Mouse (Mus musculus) cerebellum, adult 8-10 months (tissue): Measurements from ENCODE around the gene Slc6a5.

Experiments
- DNase-seq: peaks from one replicate; pipeline ENCODE4 v3.0.0; 2022

Slc6a5 gene

GRCm38 (mm10) chr7:49909850-49910249, at the start of gene Slc6a5:
Slc6a5 (plus strand) TSS chr7:49910146.
- no peak for DNase-seq

GRCm38 (mm10) chr7:49861196-49861595, 48.8 kb upstream of the Slc6a5 start:
- no peak for DNase-seq

- no peak for DNase-seq
Measured at GRCm38 (mm10) chr7:49863753-49864152, 46.2 kb upstream of the Slc6a5 start.

GRCm38 (mm10) chr7:49869656-49870055, 40.3 kb upstream of the Slc6a5 start:
- no peak for DNase-seq

GRCm38 (mm10) chr7:49870276-49870675, 39.7 kb upstream of the Slc6a5 start:
- no peak for DNase-seq

GRCm38 (mm10) chr7:49877307-49877706, 32.6 kb upstream of the Slc6a5 start:
- DNase-seq: no peak

GRCm38 (mm10) chr7:49879051-49879450, 30.9 kb upstream of the Slc6a5 start:
- DNase-seq: no peak

- no peak for DNase-seq
Measured at GRCm38 (mm10) chr7:49879998-49880707, 29.8 kb upstream of the Slc6a5 start.

GRCm38 (mm10) chr7:49882288-49882687, 27.7 kb upstream of the Slc6a5 start:
- DNase-seq: no peak

GRCm38 (mm10) chr7:49882694-49883389, 27.1 kb upstream of the Slc6a5 start:
- DNase-seq: no peak

GRCm38 (mm10) chr7:49887776-49888390, 22.1 kb upstream of the Slc6a5 start:
- no peak for DNase-seq

- no peak for DNase-seq
Measured at GRCm38 (mm10) chr7:49894786-49895185, 15.2 kb upstream of the Slc6a5 start.

GRCm38 (mm10) chr7:49895296-49895695, 14.7 kb upstream of the Slc6a5 start:
- no peak for DNase-seq

- no peak for DNase-seq
Measured at GRCm38 (mm10) chr7:49902003-49902552, 7.9 kb upstream of the Slc6a5 start.

- DNase-seq: no peak
Measured at GRCm38 (mm10) chr7:49907191-49908171, 2.5 kb upstream of the Slc6a5 start.

GRCm38 (mm10) chr7:49908181-49908855, 1.6 kb upstream of the Slc6a5 start:
- no peak for DNase-seq

- DNase-seq: no peak
Measured at GRCm38 (mm10) chr7:49908990-49909411, 945 bp upstream of the Slc6a5 start.

GRCm38 (mm10) chr7:49910361-49910760, 415 bp downstream of the Slc6a5 start:
- no peak for DNase-seq

GRCm38 (mm10) chr7:49911147-49911946, 1.4 kb downstream of the Slc6a5 start:
- no peak for DNase-seq

GRCm38 (mm10) chr7:49911947-49912262, 2.0 kb downstream of the Slc6a5 start:
- no peak for DNase-seq

GRCm38 (mm10) chr7:49913164-49913563, 3.2 kb downstream of the Slc6a5 start:
- DNase-seq: no peak
